Mouse (Mus musculus) embryonic facial prominence, embryonic 14.5 days (tissue): ENCODE results near the gene Tmprss6. TPM values are rescaled to one million over a fixed set of nuclear protein-coding genes. Genes with fewer than 3 reads are reported as not detected.

ENCODE experiments used
- ATAC-seq: fragments of 200-750 bp; cut with Nextera tagmentation; 2 replicates; pipeline ENCODE4 v1.8.0; 2017; ENCODE audit warnings: low read depth, moderate number of reproducible peaks, moderate TSS enrichment
- DNase-seq: peaks from one replicate; pipeline ENCODE4 v3.0.0-alpha.2; 2015; ENCODE audit warnings: low spot score
- H3K27ac ChIP-seq: fragments of 300-500 bp; sonication (generic); replicated peaks from 2 replicates; pipeline ENCODE4 v1.5.1; 2014; ENCODE audit warnings: low read depth, mild to moderate bottlenecking, low read length, moderate library complexity
- H3K27me3 ChIP-seq: fragments of 300-500 bp; sonication (generic); replicated peaks from 2 replicates; pipeline ENCODE4 v1.6.1; 2014; ENCODE audit warnings: low read length; ENCODE audit not compliant: control insufficient read depth, insufficient read depth
- H3K36me3 ChIP-seq: fragments of 300-500 bp; sonication (generic); 2 replicates; pipeline ENCODE4 v1.6.1; 2014; ENCODE audit warnings: low read length, mixed read lengths; ENCODE audit not compliant: control insufficient read depth, insufficient read depth
- H3K4me1 ChIP-seq: fragments of 300-500 bp; sonication (generic); 2 replicates; pipeline ENCODE4 v1.6.1; 2014; ENCODE audit warnings: antibody characterized with exemption, low read length; ENCODE audit not compliant: control insufficient read depth, insufficient read depth
- H3K4me2 ChIP-seq: fragments of 300-500 bp; sonication (generic); 2 replicates; pipeline ENCODE4 v1.6.1; 2014; ENCODE audit warnings: low read depth, mild to moderate bottlenecking, low read length, moderate library complexity, mixed read lengths
- H3K4me3 ChIP-seq: fragments of 300-500 bp; sonication (generic); 2 replicates; pipeline ENCODE4 v1.5.1; 2014; ENCODE audit warnings: low read depth, mild to moderate bottlenecking, low read length
- H3K9ac ChIP-seq: fragments of 300-500 bp; sonication (generic); 2 replicates; pipeline ENCODE4 v1.6.1; 2014; ENCODE audit warnings: low read depth, mild to moderate bottlenecking, low read length, moderate library complexity, mixed read lengths
- H3K9me3 ChIP-seq: fragments of 300-500 bp; sonication (generic); 2 replicates; pipeline ENCODE4 v1.6.1; 2016; ENCODE audit warnings: low read length; ENCODE audit not compliant: control insufficient read depth
- WGBS: fragments of 180-500 bp; shearing (Covaris S2); extraction: QIAGEN DNeasy Blood & Tissue Kit; methylation state at CpG from one replicate; pipeline ENCODE4 v1.1.7; 2014; 5-methylcytosine and 5-hydroxymethylcytosine counted together
- polyA plus RNA-seq: library from polyadenylated mRNA; unstranded; fragments of >200 nt; fragmentation: Nextera tagmentation; extraction: Ambion mirVana; gene quantifications from 2 replicates; pipeline ENCODE4 v1.2.1, GENCODE M21; 2014

Tmprss6 gene
- polyA plus RNA-seq, 1 experiment from 2014 or later = 1.1 TPM

DNA sequence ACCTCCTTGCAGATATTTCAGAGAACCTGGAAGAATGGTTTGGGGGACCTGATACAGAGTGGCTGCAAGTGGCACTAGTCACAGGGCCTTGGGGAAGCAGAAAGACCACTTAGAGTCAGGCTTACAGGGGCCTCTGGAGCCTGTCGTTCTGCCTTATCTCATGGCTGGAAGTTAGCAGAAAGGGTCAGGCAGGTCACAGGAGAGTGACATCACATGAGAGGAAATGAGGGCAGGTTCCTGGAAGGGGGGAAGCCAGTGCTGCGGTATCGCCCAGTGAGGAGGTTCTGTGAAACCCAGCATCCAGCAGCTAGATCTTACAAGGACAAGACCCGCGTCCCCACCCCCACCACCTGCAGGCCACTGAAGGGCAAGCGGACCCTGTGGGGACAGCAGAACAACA is 19.3 kb downstream of the Tmprss6 start:
- H3K4me3 ChIP-seq = no peak overlapping the region
- H3K4me1 ChIP-seq = no peaks in the 10 kb centered on the region
- H3K9me3 ChIP-seq = no peaks in the 10 kb centered on the region
- DNase-seq (no peak), ATAC-seq (no peak)
- WGBS = 65% methylated on average over 6 of the region's 6 CpGs
- no peak overlapping the region for H3K9ac ChIP-seq
- H3K36me3 ChIP-seq = no peaks in the 10 kb centered on the region
- no peaks in the 10 kb centered on the region for H3K27me3 ChIP-seq
- no peak overlapping the region; the same call in 1 of the 2 replicates for H3K27ac ChIP-seq
- H3K4me2 ChIP-seq = no peak overlapping the region

DNA sequence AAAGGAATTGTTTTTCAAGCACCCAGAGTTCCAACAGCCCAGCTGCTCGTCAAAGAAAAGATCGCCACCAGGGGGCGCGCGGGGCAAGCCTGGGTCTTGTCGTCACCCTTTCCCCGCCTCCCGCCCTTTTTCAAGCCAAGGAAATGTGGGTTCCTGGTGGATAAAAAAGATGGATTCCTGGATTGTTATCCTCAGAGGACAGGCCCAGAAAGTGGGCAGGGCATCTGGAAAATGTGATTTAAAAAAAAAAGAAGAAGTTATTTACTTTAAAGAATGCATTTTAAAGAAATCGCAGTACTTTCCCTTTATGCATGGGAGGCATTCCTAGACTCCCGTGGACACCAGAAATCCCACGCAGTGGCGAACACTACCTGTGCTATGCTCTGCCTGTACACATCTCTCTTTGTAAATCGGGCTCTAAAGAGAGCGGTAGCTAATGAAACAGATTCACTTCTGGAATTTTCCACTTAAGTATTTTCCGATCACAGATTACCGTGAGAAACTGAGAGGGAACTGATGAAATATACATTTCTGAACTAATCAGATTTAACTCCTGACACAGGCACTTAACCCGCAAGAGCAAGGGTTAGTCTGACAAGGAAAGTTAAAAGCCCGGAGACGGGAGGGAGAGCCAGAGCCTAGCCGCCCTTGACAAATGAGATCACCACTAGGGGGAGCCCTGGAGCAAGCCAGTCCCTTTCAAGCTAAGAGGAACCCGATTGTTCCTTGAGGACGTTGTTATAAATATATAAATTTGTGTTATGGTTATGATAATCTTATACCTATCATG is 20.5 kb downstream of the Tmprss6 start:
- Histone ChIP-seq H3K9me3 (no peaks in the 10 kb centered on the region), H3K27ac (peak overlapping the region; percentile 90), H3K4me3 (peak overlapping the region; percentile 28), H3K4me1 (no peaks in the 10 kb centered on the region), H3K27me3 (no peaks in the 10 kb centered on the region), H3K36me3 (no peaks in the 10 kb centered on the region), H3K9ac (peak overlapping the region; percentile 36), H3K4me2 (peak overlapping the region; percentile 59)
- peak; percentile 96 for DNase-seq
- WGBS = under 1% methylated on average over 22 of the region's 22 CpGs
- peak; percentile 68 for ATAC-seq

DNA sequence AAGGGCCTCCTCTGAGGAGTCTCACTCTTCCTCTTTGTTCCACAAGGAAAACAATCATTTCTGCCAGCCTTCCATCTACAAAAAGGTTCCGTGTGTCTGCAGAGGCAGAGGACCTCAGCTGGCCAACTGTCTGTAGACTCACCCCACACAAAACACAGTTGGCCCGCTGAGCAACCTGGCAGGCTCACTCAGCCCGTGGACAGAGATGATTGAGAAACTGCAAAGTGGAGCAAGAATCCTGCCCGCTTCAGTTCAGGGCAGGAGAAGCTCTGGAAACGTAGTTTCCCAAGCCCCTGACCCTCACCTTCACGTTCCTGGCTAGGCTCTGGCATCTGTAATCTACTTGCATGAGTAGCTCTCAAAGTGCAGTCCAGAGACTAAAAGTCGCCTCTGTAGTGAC is 21.3 kb downstream of the Tmprss6 start:
- H3K9ac ChIP-seq = 0 out of 2 replicates have a peak overlapping the region, but pooled peaks have one; percentile 25
- no peaks in the 10 kb centered on the region for H3K36me3 ChIP-seq
- 44% methylated on average over 7 of the region's 7 CpGs for WGBS
- ATAC-seq = no peak
- H3K4me2 ChIP-seq = no peak overlapping the region
- H3K4me3 ChIP-seq = no peak overlapping the region
- no peaks in the 10 kb centered on the region for H3K27me3 ChIP-seq
- no peaks in the 10 kb centered on the region for H3K9me3 ChIP-seq
- no peaks in the 10 kb centered on the region for H3K4me1 ChIP-seq
- peak overlapping the region; percentile 41 for H3K27ac ChIP-seq
- DNase-seq = no peak

DNA sequence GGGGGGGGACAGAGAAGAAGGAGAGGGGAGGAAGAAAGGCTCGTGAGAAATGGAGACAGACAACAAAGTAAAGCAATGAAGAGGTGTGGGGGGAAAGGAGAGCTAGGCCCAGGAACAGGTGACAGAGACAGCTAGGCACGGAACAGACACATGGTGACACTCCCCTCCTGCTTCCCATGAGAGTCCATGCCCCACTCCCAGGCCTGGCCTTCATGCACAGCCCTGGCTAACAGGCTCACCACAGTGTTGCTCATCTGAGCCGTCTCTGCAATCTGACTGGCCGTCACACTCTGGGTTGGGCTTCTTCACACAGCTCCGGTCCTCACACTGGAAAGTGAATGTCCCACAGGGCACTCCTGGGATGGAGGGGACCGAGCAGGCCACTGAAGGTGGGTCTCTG is 24.6 kb downstream of the Tmprss6 start:
- Histone ChIP-seq H3K36me3 (no peaks in the 10 kb centered on the region), H3K27ac (no peak overlapping the region), H3K9ac (no peak overlapping the region), H3K9me3 (no peaks in the 10 kb centered on the region), H3K4me2 (no peak overlapping the region), H3K4me3 (no peak overlapping the region), H3K4me1 (no peaks in the 10 kb centered on the region), H3K27me3 (no peaks in the 10 kb centered on the region)
- ATAC-seq = no peak
- no peak for DNase-seq
- 43% methylated on average over 6 of the region's 6 CpGs for WGBS

DNA sequence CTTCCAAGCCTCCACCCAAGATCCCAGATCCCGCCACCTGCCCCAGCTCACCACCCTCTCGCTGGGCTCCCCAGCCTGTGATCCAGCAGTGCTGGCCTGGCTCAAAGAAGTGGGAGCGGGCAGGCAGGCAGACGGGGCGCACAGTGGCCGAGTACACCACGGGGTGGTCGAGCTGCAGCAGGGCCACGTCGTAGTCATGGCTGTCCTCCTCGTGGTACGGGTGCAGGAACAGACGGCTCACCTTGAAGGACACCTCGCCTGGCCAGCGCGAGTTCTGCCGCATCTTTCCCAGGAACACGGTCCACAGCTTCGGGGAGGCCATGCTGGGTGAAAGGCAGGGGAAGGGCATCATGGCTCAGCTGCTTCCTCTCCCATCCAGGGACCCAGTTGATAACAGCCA is 26.2 kb downstream of the Tmprss6 start:
- Histone ChIP-seq H3K36me3 (no peaks in the 10 kb centered on the region), H3K27me3 (no peaks in the 10 kb centered on the region), H3K4me1 (peaks cover 7% of the 10 kb centered on the region), H3K4me3 (no peak overlapping the region), H3K9me3 (no peaks in the 10 kb centered on the region), H3K4me2 (no peak overlapping the region), H3K27ac (no peak overlapping the region), H3K9ac (no peak overlapping the region)
- ATAC-seq (no peak), DNase-seq (no peak)
- 85% methylated on average over 19 of the region's 19 CpGs for WGBS

- DNase-seq (no peak), ATAC-seq (no peak)
- WGBS = 65% methylated on average over 9 of the region's 9 CpGs
- no peak overlapping the region for H3K9ac ChIP-seq
- H3K4me2 ChIP-seq = no peak overlapping the region
- H3K4me1 ChIP-seq = peaks cover 17% of the 10 kb centered on the region
- H3K36me3 ChIP-seq = peaks cover 13% of the 10 kb centered on the region; the same call in 1 of the 2 replicates
- no peak overlapping the region for H3K27ac ChIP-seq
- no peaks in the 10 kb centered on the region for H3K27me3 ChIP-seq
- no peaks in the 10 kb centered on the region for H3K9me3 ChIP-seq
- H3K4me3 ChIP-seq = no peak overlapping the region
These were observed 29.5 kb downstream of the Tmprss6 start for GRCm38 (mm10) chr15:78438973-78439372.

GRCm38 (mm10) chr15:78438505-78438904 is 29.9 kb downstream of the Tmprss6 start:
- DNase-seq (no peak), ATAC-seq (no peak)
- no peak overlapping the region for H3K27ac ChIP-seq

DNA sequence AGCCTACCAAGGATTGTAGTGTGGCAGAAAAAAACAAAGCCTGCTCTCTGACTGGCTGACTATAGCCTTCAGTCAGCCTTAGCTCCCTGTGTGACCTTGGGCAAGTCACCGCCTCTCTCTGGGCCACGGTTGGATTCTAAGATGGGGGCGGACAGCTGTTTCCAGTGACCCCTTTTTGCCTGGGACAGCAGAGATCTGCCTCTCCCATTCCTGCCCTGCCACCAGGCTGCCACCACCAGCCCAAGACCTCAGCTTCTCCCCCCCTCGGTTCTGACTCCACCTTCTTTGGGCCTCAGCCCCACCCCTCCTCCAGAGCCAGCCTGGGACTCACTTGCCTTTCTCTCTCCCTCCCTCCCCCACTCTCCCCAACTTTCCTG is 30.4 kb downstream of the Tmprss6 start:
- Histone ChIP-seq H3K36me3 (peaks cover 23% of the 10 kb centered on the region), H3K4me2 (no peak overlapping the region), H3K9me3 (no peaks in the 10 kb centered on the region), H3K27me3 (no peaks in the 10 kb centered on the region), H3K4me3 (no peak overlapping the region), H3K9ac (no peak overlapping the region; the same call in 1 of the 2 replicates), H3K4me1 (peaks cover 17% of the 10 kb centered on the region), H3K27ac (no peak overlapping the region)
- no peak for DNase-seq
- WGBS = 62% methylated on average over 4 of the region's 4 CpGs
- no peak for ATAC-seq

More at GRCm38 (mm10) chr15:78438505-78438904, 29.9 kb downstream of the Tmprss6 start:
- H3K4me3 ChIP-seq = no peak overlapping the region
- no peaks in the 10 kb centered on the region for H3K9me3 ChIP-seq
- H3K4me2 ChIP-seq = no peak overlapping the region
- H3K9ac ChIP-seq = no peak overlapping the region
- peaks cover 17% of the 10 kb centered on the region for H3K4me1 ChIP-seq
- 55% methylated on average over 8 of the region's 8 CpGs for WGBS
- H3K27me3 ChIP-seq = no peaks in the 10 kb centered on the region
- peaks cover 18% of the 10 kb centered on the region for H3K36me3 ChIP-seq
